Mouse (Mus musculus) mature B cell (primary cell): ENCODE data around the gene Ccr8.

Experiments used
- in situ Hi-C: fragments of 300-500 bp; cut with MboI; formaldehyde crosslinking; loops from 2 replicates; pipeline ENCODE4 v1.14.3; 2019

The Ccr8 gene

DNA sequence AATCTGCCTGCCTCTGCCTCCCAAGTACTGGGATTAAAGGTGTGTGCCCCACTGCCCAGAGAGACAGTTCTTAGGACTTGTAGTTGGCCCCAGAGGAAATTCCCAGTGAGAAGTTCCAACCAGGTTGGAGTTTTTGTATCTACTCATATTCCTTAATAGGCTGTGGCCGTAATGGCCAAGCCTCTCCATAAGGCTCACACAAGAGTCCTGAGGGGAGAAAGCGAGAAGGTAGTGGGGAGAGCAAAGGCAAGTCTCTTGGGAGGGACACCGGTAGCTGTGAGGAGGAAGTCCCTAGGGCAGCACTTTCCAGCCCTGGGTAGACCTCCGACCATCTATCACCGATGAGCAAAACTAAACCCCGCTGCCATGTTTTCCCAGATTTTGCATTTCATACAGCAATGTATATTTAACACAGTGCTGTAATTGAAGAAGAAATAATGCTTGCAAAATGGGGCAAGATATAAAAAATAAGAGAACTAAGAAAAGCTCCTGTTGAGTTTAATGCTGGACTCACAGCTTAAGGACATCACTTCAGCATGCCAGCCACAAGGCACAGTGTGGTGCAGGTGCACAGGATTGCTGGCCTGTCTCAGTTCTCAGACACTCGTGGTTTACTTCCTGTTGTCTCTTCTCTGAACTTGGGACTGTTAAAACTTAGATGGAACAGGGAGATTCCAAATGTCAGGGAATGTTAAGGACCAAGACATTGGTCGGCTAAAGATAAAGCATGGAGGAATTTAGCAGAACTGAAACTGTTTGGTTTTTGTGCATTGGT, 41.3 kb downstream of the Ccr8 start:
- in situ Hi-C loops = no loop called here

DNA sequence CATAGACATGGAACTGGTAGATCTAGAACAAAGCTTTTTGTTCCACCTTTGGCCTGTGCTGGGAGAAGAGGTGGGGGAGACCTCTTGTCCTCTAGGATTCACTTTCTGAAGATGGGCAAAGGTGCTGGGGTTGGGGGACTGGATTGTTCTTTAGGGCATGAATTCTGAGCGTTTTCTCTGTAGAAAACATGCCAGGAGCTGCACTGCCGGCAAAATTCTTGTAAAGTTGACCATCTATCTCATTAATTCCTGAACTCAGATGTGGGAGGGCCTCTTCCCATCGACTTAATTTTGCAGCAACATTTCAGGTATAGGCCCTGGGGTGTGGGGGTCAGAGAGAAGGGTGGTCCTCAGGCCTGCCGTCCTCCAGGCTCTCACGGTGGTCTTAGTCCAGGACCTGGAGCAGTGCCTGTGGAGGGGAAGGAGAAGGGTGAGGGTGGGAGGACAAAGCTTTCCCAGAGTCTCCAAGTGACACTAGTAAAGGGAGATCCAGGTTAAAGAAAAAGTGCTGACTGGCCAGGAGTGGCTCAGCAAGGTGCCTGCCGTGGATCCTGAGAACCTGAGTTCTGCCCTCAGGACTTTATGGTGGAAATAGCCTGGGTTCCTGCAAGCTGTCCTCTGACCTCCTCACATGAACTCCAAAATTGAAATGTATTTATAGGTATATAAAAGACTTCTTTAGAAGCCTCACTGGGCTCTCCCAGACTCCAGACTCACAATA, 42.0 kb downstream of the Ccr8 start:
- in situ Hi-C loops = no loop called here

DNA sequence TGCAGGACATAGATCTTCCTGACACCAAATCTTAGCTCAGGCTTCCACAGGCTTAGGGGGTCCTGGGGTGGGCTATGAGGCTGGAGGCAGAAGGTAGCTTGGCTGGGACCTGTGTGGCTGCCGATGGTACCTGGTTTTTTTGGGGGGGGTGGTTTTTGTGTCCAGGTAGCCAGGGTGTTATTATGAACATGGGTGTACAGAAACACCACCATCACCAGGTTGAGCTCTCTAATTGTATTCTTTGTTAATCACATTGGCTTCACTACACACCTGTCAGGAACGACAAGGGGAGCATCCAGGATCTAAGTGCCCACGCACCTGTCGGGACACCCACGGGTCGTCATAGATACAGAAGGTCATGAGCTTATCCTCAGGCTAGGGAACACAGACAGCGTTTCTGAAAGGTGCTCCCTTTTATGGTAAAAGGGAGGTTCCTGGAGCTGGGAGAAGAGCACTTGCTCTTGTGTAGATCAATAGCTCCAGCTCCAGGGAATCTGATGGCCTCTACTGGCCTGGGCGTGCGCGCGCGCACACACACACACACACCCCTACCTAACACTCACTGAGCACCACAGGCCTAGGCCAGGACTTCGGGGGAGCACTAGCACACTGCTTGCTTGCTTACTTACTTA, 42.7 kb downstream of the Ccr8 start:
- in situ Hi-C loops = no loop called here

DNA sequence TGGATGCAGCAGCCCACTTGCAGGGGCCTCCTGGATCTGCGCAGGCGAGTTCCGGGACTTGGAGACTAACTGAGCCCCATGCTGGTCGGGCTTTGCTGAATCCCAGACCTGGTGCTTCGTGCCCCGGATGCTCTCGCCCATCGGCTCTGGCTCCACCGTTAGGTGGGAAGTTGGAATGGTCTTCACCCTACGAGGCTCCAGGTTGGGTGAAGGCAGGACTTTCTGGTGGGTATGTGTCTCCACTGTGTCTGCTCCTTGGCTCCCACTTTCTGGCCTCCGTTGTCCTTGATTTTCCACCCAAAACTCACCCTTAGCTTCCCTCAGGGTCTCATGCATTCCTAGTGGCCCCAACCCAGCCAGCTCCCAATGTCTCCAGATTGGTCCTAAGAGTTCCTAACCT, 43.5 kb downstream of the Ccr8 start:
- in situ Hi-C loops = no loop called here

DNA sequence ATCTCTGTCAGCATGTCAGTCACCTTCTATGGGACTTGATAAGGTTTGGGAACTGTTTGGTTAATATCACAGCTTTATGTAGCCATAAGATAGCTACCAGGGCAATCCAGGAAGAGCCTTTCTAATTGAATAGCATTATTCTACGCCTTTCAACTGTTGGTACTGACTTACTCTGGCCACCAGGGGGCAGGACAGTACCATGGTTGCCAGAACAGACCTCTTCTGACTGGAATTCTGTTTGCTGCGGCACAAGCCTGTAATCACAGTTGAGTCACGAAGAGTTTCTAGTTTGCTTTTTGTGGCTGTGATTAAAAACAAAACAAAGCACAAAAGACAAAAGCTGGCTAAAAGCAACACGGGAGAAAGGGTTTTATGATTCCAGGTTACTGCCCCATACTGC, 48.7 kb downstream of the Ccr8 start:
- in situ Hi-C loops = no loop called here

DNA sequence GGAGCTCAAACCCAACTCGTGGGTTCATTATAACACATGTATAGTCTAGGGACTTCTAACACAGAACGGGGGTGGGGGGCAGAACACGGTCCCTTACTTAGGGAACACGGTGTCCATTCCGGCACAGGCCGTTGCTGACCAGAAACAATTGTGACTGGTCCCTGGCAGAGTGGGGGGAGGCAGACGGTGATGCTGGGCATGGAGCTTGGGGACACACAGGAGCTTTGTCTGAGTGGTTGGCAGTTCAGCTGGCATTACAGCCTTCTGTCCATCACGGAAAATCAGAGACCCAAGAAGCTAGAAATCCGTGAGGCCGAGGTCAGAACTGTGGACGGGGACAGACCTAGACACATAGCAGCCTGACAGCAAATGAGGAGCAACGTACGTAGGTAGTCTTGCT, 52.6 kb downstream of the Ccr8 start:
- in situ Hi-C loops = no loop called here
